Mouse (Mus musculus) urinary bladder, postnatal 14 days (tissue): ENCODE measurements around the gene Rad9a.

Experiments
- DNase-seq: peaks from one replicate; pipeline ENCODE4 v3.0.0; 2021; ENCODE audit warnings: low spot score

Rad9a gene

GRCm38 (mm10) chr19:4193129-4193528, 8.3 kb downstream of the Rad9a start:
- no peak for DNase-seq

- no peak for DNase-seq
Observed at GRCm38 (mm10) chr19:4192251-4192985, 9.0 kb downstream of the Rad9a start.

- DNase-seq = peak; percentile 98
Observed at GRCm38 (mm10) chr19:4191528-4192250, 9.8 kb downstream of the Rad9a start, which contains the start of gene Ppp1ca. Gene Ppp1ca (plus strand): TSS chr19:4192065.

GRCm38 (mm10) chr19:4190831-4191334, 10.6 kb downstream of the Rad9a start, which contains the start of gene Tbc1d10c:
Gene Tbc1d10c (minus strand): TSS chr19:4191284.
- DNase-seq = no peak

- DNase-seq = no peak
Observed at GRCm38 (mm10) chr19:4189051-4189620, 12.3 kb downstream of the Rad9a start.

DNA sequence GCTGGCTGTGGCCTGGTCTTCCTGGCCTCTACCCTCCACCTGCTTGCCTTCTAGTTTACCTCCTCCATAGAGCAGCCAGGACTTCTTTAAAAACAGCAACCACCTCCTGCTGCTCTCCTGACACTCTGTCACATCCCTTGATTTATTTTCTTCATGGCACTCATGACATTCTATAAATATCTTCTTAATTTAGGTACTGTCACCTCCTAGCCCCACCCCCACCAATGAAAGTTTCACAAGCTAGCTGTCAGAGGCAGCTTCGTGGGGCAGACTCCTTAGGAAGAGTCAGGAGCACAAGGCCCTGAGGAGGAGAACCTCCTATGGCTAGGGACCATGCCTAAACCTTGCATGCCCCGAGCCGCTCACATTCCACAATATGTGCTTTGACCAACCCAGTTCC, 14.2 kb downstream of the Rad9a start:
- no peak for DNase-seq

DNA sequence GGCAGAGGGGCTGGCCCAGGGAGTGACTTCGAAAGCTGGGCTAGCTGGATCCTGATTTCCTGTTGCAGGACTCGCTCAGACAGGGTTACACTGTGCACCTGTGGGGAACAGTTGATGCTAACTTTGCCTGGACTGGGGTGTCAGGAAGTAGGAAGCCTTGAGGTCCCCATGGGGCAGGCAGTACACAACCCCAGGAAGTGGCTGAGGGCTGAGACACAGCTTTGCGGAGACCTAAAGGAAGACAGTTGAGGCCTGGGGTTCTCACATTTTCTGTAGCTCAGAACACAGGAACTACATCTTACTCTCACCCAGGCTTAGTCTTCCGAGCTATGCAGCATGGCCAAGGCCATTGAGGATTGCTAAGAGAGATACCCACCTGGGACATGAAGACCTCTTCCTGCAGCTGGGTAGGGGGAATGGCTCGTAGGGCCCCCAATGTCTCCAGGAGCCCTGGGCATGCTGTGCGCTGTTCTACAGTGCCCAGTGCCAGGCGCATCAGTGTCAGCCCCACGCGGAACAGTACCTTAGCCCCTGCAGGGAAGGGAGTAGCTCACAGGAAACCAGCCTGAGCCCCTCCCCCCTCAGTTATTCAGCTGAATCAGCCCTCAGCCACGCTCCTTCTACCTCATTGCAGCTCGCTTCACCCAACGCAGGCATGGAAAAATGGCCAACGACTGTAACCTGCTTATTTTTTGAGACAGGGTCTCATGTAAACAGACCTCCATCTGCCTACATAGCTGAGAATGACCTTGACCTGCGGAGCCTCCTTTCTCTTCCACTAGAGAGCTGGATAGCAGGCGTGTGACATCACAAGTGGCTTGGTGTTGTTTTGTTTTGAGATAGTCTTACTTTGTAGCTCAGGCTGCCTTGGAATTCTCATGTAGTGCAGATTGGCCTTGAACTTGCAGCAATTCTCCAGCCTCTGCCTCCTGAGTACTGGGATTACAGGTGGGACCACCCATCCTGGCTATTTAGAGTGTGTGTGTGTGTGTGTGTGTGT, 16.2 kb downstream of the Rad9a start:
- DNase-seq = no peak

DNA sequence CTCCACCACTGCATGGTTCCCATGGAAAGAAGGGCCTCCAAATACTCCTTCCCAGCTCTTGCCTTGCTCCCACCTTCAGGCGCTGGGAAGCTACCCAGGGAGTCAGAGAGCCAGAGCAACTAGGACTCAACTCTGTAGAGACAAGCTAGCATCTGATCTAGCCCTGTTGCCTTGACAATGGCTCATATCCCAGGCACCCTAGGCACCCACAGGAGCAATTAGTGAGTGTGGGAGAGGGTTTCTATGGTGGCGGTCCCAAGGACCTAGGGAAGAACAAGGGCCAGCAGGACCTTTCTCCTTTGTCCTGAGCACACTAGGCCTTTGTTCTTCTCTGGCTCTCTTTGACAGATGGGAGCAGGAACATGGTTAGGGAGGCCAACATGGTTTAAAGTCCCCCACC, 17.8 kb downstream of the Rad9a start:
- no peak for DNase-seq

DNA sequence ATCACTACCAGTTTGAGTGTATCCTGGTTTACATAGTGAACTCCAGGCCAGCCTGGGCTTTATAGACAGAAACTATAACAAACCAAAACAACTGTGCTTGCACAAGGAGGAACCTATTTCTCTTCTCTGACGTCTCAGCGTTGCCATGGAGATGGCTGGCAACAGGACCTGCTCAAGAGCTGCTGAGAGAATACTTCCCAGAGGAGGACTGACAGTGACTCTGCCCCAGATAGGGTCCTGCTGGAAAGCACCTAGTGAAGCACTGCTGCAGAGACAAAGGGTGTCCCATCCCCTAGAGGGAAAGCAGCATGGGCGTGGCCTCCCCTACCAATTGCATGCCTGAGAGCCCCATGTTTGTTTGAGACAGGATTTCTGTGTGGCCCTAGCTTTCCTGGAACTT, 19.6 kb downstream of the Rad9a start:
- peak; percentile 46 for DNase-seq

- DNase-seq = no peak
Observed at GRCm38 (mm10) chr19:4180411-4180810, 21.1 kb downstream of the Rad9a start.

- no peak for DNase-seq
Observed at GRCm38 (mm10) chr19:4175368-4175947, 26.0 kb downstream of the Rad9a start, which contains the start of gene Carns1. Gene Carns1 (minus strand): TSS chr19:4175479.

DNA sequence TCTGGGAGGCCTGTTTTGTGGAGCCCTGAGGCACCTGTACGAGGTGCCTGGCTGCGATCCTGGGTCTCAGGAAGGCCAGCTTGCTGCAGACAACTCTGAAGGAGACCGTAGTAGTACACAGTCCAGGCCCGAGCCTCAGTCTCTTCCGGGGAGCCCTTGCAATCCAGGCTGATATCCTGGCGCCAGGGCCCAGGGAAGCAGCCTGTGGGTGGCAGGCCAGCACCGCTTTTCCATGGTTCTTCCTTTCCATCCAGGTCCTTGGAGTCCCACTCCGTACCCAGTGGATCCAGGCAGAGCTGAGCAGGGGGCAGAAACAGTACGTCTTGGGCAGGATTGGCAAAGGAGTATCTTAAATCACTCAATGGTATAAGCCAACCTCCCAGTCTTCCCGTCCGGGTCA, 28.5 kb downstream of the Rad9a start:
- DNase-seq = no peak

GRCm38 (mm10) chr19:4171393-4172290, 29.8 kb downstream of the Rad9a start:
- DNase-seq = no peak

GRCm38 (mm10) chr19:4170723-4171392, 30.6 kb downstream of the Rad9a start:
- no peak for DNase-seq

- no peak for DNase-seq
Observed at GRCm38 (mm10) chr19:4169810-4170209, 31.7 kb downstream of the Rad9a start.

GRCm38 (mm10) chr19:4169378-4169784, 32.1 kb downstream of the Rad9a start:
- peak; percentile 99 for DNase-seq

GRCm38 (mm10) chr19:4166678-4167476, 34.6 kb downstream of the Rad9a start:
- no peak for DNase-seq

- DNase-seq = no peak
Observed at GRCm38 (mm10) chr19:4164721-4165120, 36.7 kb downstream of the Rad9a start.

DNA sequence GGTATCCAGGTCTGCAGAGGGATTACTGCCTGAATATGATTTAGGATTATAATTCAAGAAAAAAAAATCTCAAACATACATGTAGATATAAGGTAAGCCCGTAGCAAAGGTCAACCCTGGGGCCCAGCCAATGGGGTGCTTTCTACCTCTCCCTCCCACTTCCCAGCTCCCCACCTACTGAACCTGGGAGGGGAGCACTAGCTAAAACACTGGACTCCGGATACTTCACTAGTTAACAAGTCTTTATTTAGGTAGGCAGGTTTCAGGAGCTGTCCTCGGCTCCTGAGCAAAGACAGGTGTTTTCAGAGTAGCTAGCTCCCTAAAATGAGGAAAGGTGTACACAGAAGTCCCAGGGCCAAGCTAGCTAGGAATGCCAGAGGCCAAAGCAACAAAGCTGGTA, 37.4 kb downstream of the Rad9a start:
- no peak for DNase-seq
